16 mouse cellular contexts compared by ENCODE assay signal in genomic region chr1:94581650-94582405, GRCm38 (mm10).
DNase-seq lines count a peak whose midpoint lies in the region; ATAC-seq and TF ChIP-seq lines count a peak whose summit lies in the region.
"Had no signal": no experiment of that assay in that cellular context is flagged by ENCODE, and none has a peak within 500 bp of the region (broad histone marks: within the 10 kb centered on the region; RNA-seq: fewer than 3 reads in every experiment).

No protein-coding gene starts in this region.

- no peak overlapping the region for H3K27ac ChIP-seq in embryonic facial prominence, embryonic 13.5 days
- no peak overlapping the region for H3K27ac ChIP-seq in embryonic facial prominence, embryonic 10.5 days (replicated peaks)
- peak overlapping the region; percentile 78 for H3K27ac ChIP-seq in lung, embryonic 16.5 days (ENCODE audit: low read length)
- H3K27ac ChIP-seq in midbrain, embryonic 10.5 days (replicated peaks) = no peak overlapping the region
- no peak overlapping the region for H3K27ac ChIP-seq in gastrocnemius, adult 2 months
- H3K27ac ChIP-seq: embryonic facial prominence, embryonic 12.5 days; limb, embryonic 12.5 days had no signal

- TF ChIP-seq CTCF in gastrocnemius, adult 2 months (IDR thresholded peaks at IDR 0.05) = no peak

- no peak for DNase-seq in embryonic facial prominence, embryonic 10.5 days (ENCODE audit: low spot score)
- DNase-seq in 3T3-L1 (ENCODE audit: low read depth, low spot score) = peak; percentile 66
- peak; percentile 3 for DNase-seq in c-Kit-positive CD71-negative TER-119-negative erythroid progenitor cells, embryonic 14.5 days (ENCODE audit: low read depth)
- no peak for DNase-seq in thymus, postnatal 25 days
- DNase-seq in midbrain, embryonic 10.5 days (ENCODE audit: low spot score) = no peak
- DNase-seq in gastrocnemius, adult 2 months = no peak
- DNase-seq: adrenal gland, postnatal 25 days; cerebellum, adult 8-10 months; forebrain, postnatal 0 days; right cerebral cortex, postnatal 14 days had no signal

- no peak overlapping the region for H3K4me3 ChIP-seq in embryonic facial prominence, embryonic 13.5 days
- no peak overlapping the region for H3K4me3 ChIP-seq in embryonic facial prominence, embryonic 10.5 days
- H3K4me3 ChIP-seq in lung, embryonic 16.5 days (ENCODE audit: low read length) = no peak overlapping the region
- H3K4me3 ChIP-seq in midbrain, embryonic 10.5 days = no peak overlapping the region
- H3K4me3 ChIP-seq in gastrocnemius, adult 2 months = no peak overlapping the region
- H3K4me3 ChIP-seq: embryonic facial prominence, embryonic 12.5 days; limb, embryonic 12.5 days had no signal

- H3K9ac ChIP-seq in embryonic facial prominence, embryonic 13.5 days = no peak overlapping the region
- no peak overlapping the region for H3K9ac ChIP-seq in lung, embryonic 16.5 days (ENCODE audit: low read length)
- H3K9ac ChIP-seq: embryonic facial prominence, embryonic 12.5 days; forebrain, postnatal 0 days; limb, embryonic 12.5 days had no signal

- H3K9me3 ChIP-seq in embryonic facial prominence, embryonic 13.5 days = no peaks in the 10 kb centered on the region
- H3K9me3 ChIP-seq in embryonic facial prominence, embryonic 10.5 days = no peaks in the 10 kb centered on the region; the same call in 1 of the 2 replicates
- no peaks in the 10 kb centered on the region for H3K9me3 ChIP-seq in lung, embryonic 16.5 days (ENCODE audit: control insufficient read depth, low read length)
- H3K9me3 ChIP-seq in midbrain, embryonic 10.5 days (replicated peaks) = no peaks in the 10 kb centered on the region
- H3K9me3 ChIP-seq: embryonic facial prominence, embryonic 12.5 days; limb, embryonic 12.5 days had no signal

- peak; percentile 59; the same call in 1 of the 2 replicates for ATAC-seq in embryonic facial prominence, embryonic 13.5 days (ENCODE audit: insufficient number of reproducible peaks, insufficient read depth, low FRiP score, low TSS enrichment, low read depth)
- ATAC-seq in lung, embryonic 16.5 days (ENCODE audit: low read depth) = peak; percentile 95
- ATAC-seq: forebrain, postnatal 0 days; inflammation-experienced regulatory T-cells, adult 6 months; Patski had no signal

- no peaks in the 10 kb centered on the region for H3K27me3 ChIP-seq in embryonic facial prominence, embryonic 13.5 days
- no peaks in the 10 kb centered on the region for H3K27me3 ChIP-seq in embryonic facial prominence, embryonic 10.5 days (replicated peaks; ENCODE audit: low read depth, poor library complexity, severe bottlenecking)
- H3K27me3 ChIP-seq in lung, embryonic 16.5 days (ENCODE audit: control insufficient read depth, insufficient read depth, low read depth, low read length) = no peaks in the 10 kb centered on the region
- H3K27me3 ChIP-seq in midbrain, embryonic 10.5 days (ENCODE audit: low read depth, poor library complexity, severe bottlenecking) = no peaks in the 10 kb centered on the region
- H3K27me3 ChIP-seq: embryonic facial prominence, embryonic 12.5 days; limb, embryonic 12.5 days; Patski had no signal

- WGBS in embryonic facial prominence, embryonic 13.5 days = 39% methylated on average over 4 of the region's 4 CpGs
- 61% methylated on average over 4 of the region's 4 CpGs for WGBS in embryonic facial prominence, embryonic 10.5 days
- 18% methylated on average over 4 of the region's 4 CpGs for WGBS in lung, embryonic 16.5 days
- 73% methylated on average over 4 of the region's 4 CpGs for WGBS in midbrain, embryonic 10.5 days

- H3K36me3 ChIP-seq in embryonic facial prominence, embryonic 13.5 days = no peaks in the 10 kb centered on the region
- no peaks in the 10 kb centered on the region for H3K36me3 ChIP-seq in embryonic facial prominence, embryonic 10.5 days (replicated peaks)
- no peaks in the 10 kb centered on the region for H3K36me3 ChIP-seq in lung, embryonic 16.5 days (ENCODE audit: control insufficient read depth, insufficient read depth, low read length)
- no peaks in the 10 kb centered on the region for H3K36me3 ChIP-seq in midbrain, embryonic 10.5 days
- H3K36me3 ChIP-seq: embryonic facial prominence, embryonic 12.5 days; limb, embryonic 12.5 days had no signal

- no peaks in the 10 kb centered on the region for H3K4me1 ChIP-seq in embryonic facial prominence, embryonic 13.5 days
- H3K4me1 ChIP-seq in embryonic facial prominence, embryonic 10.5 days = no peaks in the 10 kb centered on the region
- H3K4me1 ChIP-seq in lung, embryonic 16.5 days (replicated peaks; ENCODE audit: control insufficient read depth, insufficient read depth, low read length) = no peaks in the 10 kb centered on the region
- H3K4me1 ChIP-seq in midbrain, embryonic 10.5 days = no peaks in the 10 kb centered on the region
- H3K4me1 ChIP-seq: embryonic facial prominence, embryonic 12.5 days; limb, embryonic 12.5 days had no signal

- intact Hi-C loops in gastrocnemius, adult 2 months (cut with DNase I) = no loop called here

- H3K4me2 ChIP-seq in embryonic facial prominence, embryonic 13.5 days = no peak overlapping the region
- no peak overlapping the region for H3K4me2 ChIP-seq in lung, embryonic 16.5 days (ENCODE audit: low read depth, low read length)
- H3K4me2 ChIP-seq: embryonic facial prominence, embryonic 12.5 days; limb, embryonic 12.5 days had no signal

Comparison
In these comparisons a context has a peak if more than half of its experiments do, and no peak if none do; other contexts are left out.
1. DNase-seq: peak in 3T3-L1 (single experiment) and c-Kit-positive CD71-negative TER-119-negative erythroid progenitor cells, embryonic 14.5 days (single experiment); none in embryonic facial prominence, embryonic 10.5 days (single experiment), thymus, postnatal 25 days (single experiment), midbrain, embryonic 10.5 days (single experiment) and gastrocnemius, adult 2 months (single experiment).